In the genomic region with DNA sequence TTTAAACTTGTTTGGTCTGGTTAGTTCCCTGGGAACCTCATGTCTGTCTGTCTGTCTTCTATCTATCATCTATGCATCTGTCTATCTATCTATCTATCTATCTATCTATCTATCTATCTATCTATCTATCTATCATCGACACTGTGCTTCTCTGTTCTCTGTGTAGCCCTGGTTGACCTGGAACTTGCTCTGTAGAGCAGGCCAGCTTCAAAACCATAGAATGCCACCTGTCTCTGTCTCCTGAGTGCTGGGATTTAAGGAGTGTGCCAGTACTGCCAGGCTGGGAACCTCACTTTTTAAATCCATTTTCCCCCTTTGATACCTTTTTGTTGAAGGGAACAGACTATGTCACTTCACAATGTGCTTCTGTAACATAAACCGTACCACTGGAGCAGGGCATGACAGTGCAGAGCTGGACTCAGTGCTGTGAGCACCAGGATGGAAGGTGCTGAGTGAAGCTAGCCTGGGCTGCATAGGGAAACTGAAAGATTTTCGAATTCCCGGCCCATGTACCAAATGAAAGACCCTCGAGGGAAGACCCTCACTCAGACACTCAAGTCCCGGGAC, we compare ENCODE assay signal across 29 mouse cellular contexts. TPM values are rescaled to one million over a fixed set of nuclear protein-coding genes. Genes with fewer than 3 reads are reported as not detected.
DNase-seq lines count a peak whose midpoint lies in the region; ATAC-seq and TF ChIP-seq lines count a peak whose summit lies in the region.
"Had no signal": no experiment of that assay in that cellular context is flagged by ENCODE, and none has a peak within 500 bp of the region (broad histone marks: within the 10 kb centered on the region; RNA-seq: fewer than 3 reads in every experiment).

No protein-coding gene starts in this region.

- no peaks in the 10 kb centered on the region for H3K4me1 ChIP-seq in midbrain, embryonic 14.5 days (ENCODE audit: control insufficient read depth, insufficient read depth, low read length)
- H3K4me1 ChIP-seq: limb, embryonic 10.5 days; neural tube, embryonic 12.5 days had no signal

- no peaks in the 10 kb centered on the region for H3K27me3 ChIP-seq in midbrain, embryonic 14.5 days (ENCODE audit: control insufficient read depth, insufficient read depth, low read length)
- H3K27me3 ChIP-seq: heart, embryonic 12.5 days; intestine, embryonic 15.5 days; neural tube, embryonic 12.5 days had no signal

- H3K4me2 ChIP-seq in midbrain, embryonic 14.5 days (ENCODE audit: low read length): no peak overlapping the region
- H3K4me2 ChIP-seq: heart, embryonic 12.5 days; hindbrain, embryonic 14.5 days; intestine, embryonic 15.5 days; neural tube, embryonic 12.5 days had no signal

- no peak overlapping the region for H3K9ac ChIP-seq in midbrain, embryonic 14.5 days (replicated peaks; ENCODE audit: low read length)
- H3K9ac ChIP-seq: heart, embryonic 12.5 days; hindbrain, embryonic 14.5 days; intestine, embryonic 15.5 days; neural tube, embryonic 12.5 days had no signal

- no peaks in the 10 kb centered on the region for H3K36me3 ChIP-seq in midbrain, embryonic 14.5 days (ENCODE audit: control insufficient read depth, insufficient read depth, low read length)
- H3K36me3 ChIP-seq: heart, embryonic 12.5 days; intestine, embryonic 15.5 days; limb, embryonic 10.5 days; neural tube, embryonic 12.5 days had no signal

- H3K9me3 ChIP-seq in midbrain, embryonic 14.5 days (ENCODE audit: control insufficient read depth, low read length): no peaks in the 10 kb centered on the region
- H3K9me3 ChIP-seq: heart, embryonic 12.5 days; intestine, embryonic 15.5 days; limb, embryonic 10.5 days; neural tube, embryonic 12.5 days had no signal

- H3K27ac ChIP-seq in midbrain, embryonic 14.5 days (replicated peaks; ENCODE audit: low read depth, low read length): no peak overlapping the region
- no peak overlapping the region for H3K27ac ChIP-seq in gastrocnemius, adult 2 months
- H3K27ac ChIP-seq: hindbrain, embryonic 14.5 days; intestine, embryonic 15.5 days; limb, embryonic 10.5 days; neural tube, embryonic 12.5 days had no signal

- H3K4me3 ChIP-seq in midbrain, embryonic 14.5 days (replicated peaks; ENCODE audit: low read depth, low read length): no peak overlapping the region
- H3K4me3 ChIP-seq in gastrocnemius, adult 2 months: no peak overlapping the region
- H3K4me3 ChIP-seq: erythroblast, embryonic 14.5 days; heart, embryonic 12.5 days; intestine, embryonic 15.5 days; limb, embryonic 10.5 days; neural tube, embryonic 12.5 days had no signal

- WGBS in midbrain, embryonic 14.5 days: 90% methylated on average over 6 of the region's 6 CpGs

- peak; percentile 46 for DNase-seq in CD4-positive, CD25-positive, alpha-beta regulatory T cell, adult 2 months (ENCODE audit: low read depth, low spot score)
- peak; percentile 7 for DNase-seq in urinary bladder, adult 2 months (ENCODE audit: low spot score)
- no peak for DNase-seq in urinary bladder, adult 18-20 months (ENCODE audit: low spot score in 2 of 2)
- DNase-seq in midbrain, embryonic 14.5 days: no peak
- DNase-seq in gastrocnemius, adult 2 months: no peak
- DNase-seq in gastrocnemius, adult 8-10 months (ENCODE audit: low spot score in 2 of 2): no peak
- DNase-seq: adrenal gland, adult 2 months; cerebellum, adult 9-11 months; heart, postnatal 14 days; lung, adult 18-20 months; lung, postnatal 14 days had no signal

- ATAC-seq in CD4-positive, CD25-positive, alpha-beta regulatory T cell, adult 4 months: no peak
- ATAC-seq in megakaryocyte, adult 5-6 weeks (ENCODE audit: poor library complexity, severe bottlenecking): peak; percentile 47; the same call in 1 of the 2 replicates
- ATAC-seq in midbrain, embryonic 14.5 days (ENCODE audit: low FRiP score, low TSS enrichment): no peak
- ATAC-seq: forebrain, embryonic 14.5 days; intestine, embryonic 15.5 days; midbrain, embryonic 16.5 days had no signal

- intact Hi-C loops in gastrocnemius, adult 2 months (cut with DNase I): no loop called here

- TF ChIP-seq CTCF in gastrocnemius, adult 2 months (IDR thresholded peaks at IDR 0.05): no peak

RNA-seq across cellular contexts. Expression of gene Gstp3, which starts 1.6 kb away (rescaled TPM):
- 100 to 1,000 TPM; 158 to 206 TPM for polyA plus RNA-seq in CD4-positive, CD25-positive, alpha-beta regulatory T cell, adult 4 months (2017; shearing (Covaris generic))
- polyA plus RNA-seq in urinary bladder, adult 2 months (2012; rRNA removed): 5.5 and 7.1 TPM in 2 replicates
- 3.0 and 5.0 TPM in 2 replicates for total RNA-seq in megakaryocyte, adult 5-6 weeks (2015)
- 4.0 and 4.5 TPM in 2 replicates for total RNA-seq in megakaryocyte, adult 5-6 weeks (2017)
- not detected in 2 replicates for polyA plus RNA-seq in midbrain, embryonic 14.5 days (2014; fragmentation: Nextera tagmentation; extraction: Ambion mirVana)
- total RNA-seq in gastrocnemius, adult 2 months (2021): not detected
- not detected for total RNA-seq in gastrocnemius, adult 8-10 months (2022)
- total RNA-seq: heart, postnatal 14 days; layer of hippocampus, postnatal 10 days; left cerebral cortex, adult 8-10 months had no signal
- polyA plus RNA-seq: cortical plate, adult 2 months; embryonic facial prominence, embryonic 11.5 days; forebrain, embryonic 14.5 days; hindbrain, embryonic 14.5 days; limb, embryonic 10.5 days; midbrain, embryonic 16.5 days; neural tube, embryonic 12.5 days had no signal

RNA-seq across cellular contexts. Expression of gene Gstp2, which starts 15.2 kb away (rescaled TPM):
- polyA plus RNA-seq in CD4-positive, CD25-positive, alpha-beta regulatory T cell, adult 4 months (2017; shearing (Covaris generic)): 1 to 10 TPM; 4.2 to 5.3 TPM
- 69.1 and 69.5 TPM in 2 replicates for polyA plus RNA-seq in urinary bladder, adult 2 months (2012; rRNA removed)
- 4.8 TPM in 1 of 2 replicates, not detected in the other for total RNA-seq in megakaryocyte, adult 5-6 weeks (2015)
- 1.8 TPM in 1 of 2 replicates, not detected in the other for total RNA-seq in megakaryocyte, adult 5-6 weeks (2017)
- 1.9 TPM in 1 of 2 replicates, not detected in the other for polyA plus RNA-seq in midbrain, embryonic 14.5 days (2014; fragmentation: Nextera tagmentation; extraction: Ambion mirVana)
- total RNA-seq in gastrocnemius, adult 2 months (2021): 100 to 1,000 TPM; 169 to 183 TPM
- 100 to 1,000 TPM; 240 to 258 (median 250) TPM for total RNA-seq in gastrocnemius, adult 8-10 months (2022)
- total RNA-seq: megakaryocyte-erythroid progenitor cell, adult 5-6 weeks had no signal
- polyA plus RNA-seq: erythroblast, embryonic 14.5 days had no signal

RNA-seq across cellular contexts. Expression of gene Cabp2, which starts 20.4 kb away (rescaled TPM):
- not detected for polyA plus RNA-seq in CD4-positive, CD25-positive, alpha-beta regulatory T cell, adult 4 months (2017; shearing (Covaris generic))
- not detected in 2 replicates for polyA plus RNA-seq in urinary bladder, adult 2 months (2012; rRNA removed)
- total RNA-seq in megakaryocyte, adult 5-6 weeks (2015): not detected in 2 replicates
- not detected in 2 replicates for total RNA-seq in megakaryocyte, adult 5-6 weeks (2017)
- not detected in 2 replicates for polyA plus RNA-seq in midbrain, embryonic 14.5 days (2014; fragmentation: Nextera tagmentation; extraction: Ambion mirVana)
- total RNA-seq in gastrocnemius, adult 2 months (2021): not detected
- not detected for total RNA-seq in gastrocnemius, adult 8-10 months (2022)
- total RNA-seq: adrenal gland, adult 2 months; gastrocnemius, postnatal 4 days; heart, postnatal 14 days; layer of hippocampus, postnatal 10 days; left cerebral cortex, adult 8-10 months; megakaryocyte-erythroid progenitor cell, adult 5-6 weeks had no signal
- polyA plus RNA-seq: adrenal gland, adult 2 months; cortical plate, adult 2 months; embryonic facial prominence, embryonic 11.5 days; erythroblast, embryonic 14.5 days; forebrain, embryonic 14.5 days; heart, embryonic 12.5 days; hindbrain, embryonic 14.5 days; kidney, embryonic 14.5 days; large intestine, adult 2 months; limb, embryonic 10.5 days; midbrain, embryonic 16.5 days; neural tube, embryonic 12.5 days had no signal

RNA-seq across cellular contexts. Expression of gene Gstp1, which starts 23.2 kb away (rescaled TPM):
- 100 to 1,000 TPM; 543 to 655 TPM for polyA plus RNA-seq in CD4-positive, CD25-positive, alpha-beta regulatory T cell, adult 4 months (2017; shearing (Covaris generic))
- 582 and 591 TPM in 2 replicates for polyA plus RNA-seq in urinary bladder, adult 2 months (2012; rRNA removed)
- 257 and 287 TPM in 2 replicates for total RNA-seq in megakaryocyte, adult 5-6 weeks (2015)
- total RNA-seq in megakaryocyte, adult 5-6 weeks (2017): 69.5 and 80.2 TPM in 2 replicates
- 397 and 514 TPM in 2 replicates for polyA plus RNA-seq in midbrain, embryonic 14.5 days (2014; fragmentation: Nextera tagmentation; extraction: Ambion mirVana)
- total RNA-seq in gastrocnemius, adult 2 months (2021): 100 to 1,000 TPM; 386 to 408 TPM
- total RNA-seq in gastrocnemius, adult 8-10 months (2022): 100 to 1,000 TPM; 411 to 453 (median 419) TPM

RNA-seq across cellular contexts. Expression of gene Cdk2ap2, which starts 36.0 kb away (rescaled TPM):
- 100 to 1,000 TPM; 328 to 403 TPM for polyA plus RNA-seq in CD4-positive, CD25-positive, alpha-beta regulatory T cell, adult 4 months (2017; shearing (Covaris generic))
- polyA plus RNA-seq in urinary bladder, adult 2 months (2012; rRNA removed): 74.4 and 89.6 TPM in 2 replicates
- 245 and 277 TPM in 2 replicates for total RNA-seq in megakaryocyte, adult 5-6 weeks (2015)
- 72.9 and 83.4 TPM in 2 replicates for total RNA-seq in megakaryocyte, adult 5-6 weeks (2017)
- 83.4 and 87.0 TPM in 2 replicates for polyA plus RNA-seq in midbrain, embryonic 14.5 days (2014; fragmentation: Nextera tagmentation; extraction: Ambion mirVana)
- total RNA-seq in gastrocnemius, adult 2 months (2021): 10 to 100 TPM; 17.9 to 22.4 TPM
- total RNA-seq in gastrocnemius, adult 8-10 months (2022): 10 to 100 TPM; 14.0 to 20.3 (median 18.0) TPM

Comparison
In these comparisons a context has a peak if more than half of its experiments do, and no peak if none do; other contexts are left out.
1. DNase-seq: peak in CD4-positive, CD25-positive, alpha-beta regulatory T cell, adult 2 months (single experiment) and urinary bladder, adult 2 months (single experiment); none in urinary bladder, adult 18-20 months (0 of 2), midbrain, embryonic 14.5 days (single experiment), gastrocnemius, adult 2 months (single experiment) and gastrocnemius, adult 8-10 months (0 of 2).
2. RNA of gene Gstp2, which starts 15.2 kb away (total RNA-seq): 240 to 258 TPM in gastrocnemius, adult 8-10 months and 169 to 183 TPM in gastrocnemius, adult 2 months; 1.8 to 4.8 TPM in megakaryocyte, adult 5-6 weeks; every median in the first group is over 10 times any median in the second.